Mouse (Mus musculus) neural tube, embryonic 11.5 days (tissue): ENCODE measurements around the gene Jph2. TPM values are rescaled to one million over a fixed set of nuclear protein-coding genes. Genes with fewer than 3 reads are reported as not detected.

ENCODE experiments used
- ATAC-seq: fragments of 200-750 bp; cut with Nextera tagmentation; 2 replicates; pipeline ENCODE4 v1.8.0; 2017; ENCODE audit warnings: moderate number of reproducible peaks, mild to moderate bottlenecking, moderate TSS enrichment, moderate library complexity; ENCODE audit not compliant: insufficient read depth, low FRiP score, low TSS enrichment
- DNase-seq: peaks from one replicate; pipeline ENCODE4 v3.0.0-alpha.2; 2015; ENCODE audit warnings: low spot score
- H3K27ac ChIP-seq: fragments of 300-500 bp; sonication (generic); 2 replicates; pipeline ENCODE4 v1.5.1; 2014; ENCODE audit warnings: low read depth, mild to moderate bottlenecking, low read length
- H3K27me3 ChIP-seq: fragments of 300-500 bp; sonication (generic); 2 replicates; pipeline ENCODE4 v1.6.1; 2014; ENCODE audit warnings: mild to moderate bottlenecking, low read length, mixed read lengths; ENCODE audit not compliant: control insufficient read depth, insufficient read depth
- H3K36me3 ChIP-seq: fragments of 300-500 bp; sonication (generic); 2 replicates; pipeline ENCODE4 v1.6.1; 2014; ENCODE audit warnings: mild to moderate bottlenecking, low read length, moderate library complexity, mixed read lengths; ENCODE audit not compliant: control insufficient read depth, insufficient read depth
- H3K4me1 ChIP-seq: fragments of 300-500 bp; sonication (generic); 2 replicates; pipeline ENCODE4 v1.6.1; 2014; ENCODE audit warnings: low read length, mixed read lengths; ENCODE audit not compliant: control insufficient read depth, insufficient read depth
- H3K4me2 ChIP-seq: fragments of 300-500 bp; sonication (generic); 2 replicates; pipeline ENCODE4 v1.6.1; 2014; ENCODE audit warnings: low read depth, mild to moderate bottlenecking, moderate library complexity
- H3K4me3 ChIP-seq: fragments of 300-500 bp; sonication (generic); 2 replicates; pipeline ENCODE4 v1.5.1; 2014; ENCODE audit warnings: low read depth, low read length
- H3K9ac ChIP-seq: fragments of 300-500 bp; sonication (generic); 2 replicates; pipeline ENCODE4 v1.6.1; 2014; ENCODE audit warnings: mild to moderate bottlenecking, low read length
- H3K9me3 ChIP-seq: fragments of 300-500 bp; sonication (generic); 2 replicates; pipeline ENCODE4 v1.6.1; 2016; ENCODE audit warnings: low read length; ENCODE audit not compliant: control insufficient read depth
- WGBS: fragments of 180-500 bp; shearing (Covaris S2); extraction: QIAGEN DNeasy Blood & Tissue Kit; methylation state at CpG from one replicate; pipeline ENCODE4 v1.1.7; 2014; 5-methylcytosine and 5-hydroxymethylcytosine counted together
- polyA plus RNA-seq: library from polyadenylated mRNA; unstranded; fragments of >200 nt; fragmentation: Nextera tagmentation; extraction: Ambion mirVana; gene quantifications from 2 replicates; pipeline ENCODE4 v1.2.1, GENCODE M21; 2014

Gene Jph2
- polyA plus RNA-seq, 1 experiment from 2014 or later, result 0.52 TPM

- ATAC-seq, result no peak
- Histone ChIP-seq H3K4me3 (no peak overlapping the region), H3K36me3 (no peaks in the 10 kb centered on the region), H3K9ac (no peak overlapping the region), H3K9me3 (no peaks in the 10 kb centered on the region), H3K4me1 (no peaks in the 10 kb centered on the region), H3K27me3 (no peaks in the 10 kb centered on the region), H3K27ac (no peak overlapping the region), H3K4me2 (no peak overlapping the region)
- DNase-seq, result no peak
- WGBS, result 84% methylated on average over 8 of the region's 8 CpGs
These were observed 1.4 kb upstream of the Jph2 start for GRCm38 (mm10) chr2:163399222-163399621.

- Histone ChIP-seq H3K9me3 (no peaks in the 10 kb centered on the region), H3K36me3 (no peaks in the 10 kb centered on the region), H3K27ac (no peak overlapping the region), H3K27me3 (no peaks in the 10 kb centered on the region), H3K4me1 (no peaks in the 10 kb centered on the region), H3K9ac (no peak overlapping the region), H3K4me3 (no peak overlapping the region), H3K4me2 (no peak overlapping the region)
- WGBS, result 85% methylated on average over 4 of the region's 4 CpGs
- no peak for ATAC-seq
- DNase-seq, result no peak
These were observed 977 bp upstream of the Jph2 start for GRCm38 (mm10) chr2:163398770-163399169.

- H3K9ac ChIP-seq, result no peak overlapping the region
- DNase-seq (no peak), ATAC-seq (no peak)
- no peaks in the 10 kb centered on the region for H3K36me3 ChIP-seq
- no peak overlapping the region for H3K4me2 ChIP-seq
- H3K27ac ChIP-seq, result no peak overlapping the region
- 92% methylated on average over 19 of the region's 19 CpGs for WGBS
- H3K27me3 ChIP-seq, result no peaks in the 10 kb centered on the region
- no peaks in the 10 kb centered on the region for H3K4me1 ChIP-seq
- H3K9me3 ChIP-seq, result no peaks in the 10 kb centered on the region
- H3K4me3 ChIP-seq, result no peak overlapping the region
These were observed 722 bp downstream of the Jph2 start for GRCm38 (mm10) chr2:163397071-163397470.

- Histone ChIP-seq H3K27ac (no peak overlapping the region), H3K4me2 (no peak overlapping the region), H3K36me3 (no peaks in the 10 kb centered on the region), H3K4me1 (no peaks in the 10 kb centered on the region), H3K9ac (no peak overlapping the region), H3K9me3 (no peaks in the 10 kb centered on the region), H3K4me3 (no peak overlapping the region), H3K27me3 (no peaks in the 10 kb centered on the region)
- DNase-seq, result no peak
- 80% methylated on average over 6 of the region's 6 CpGs for WGBS
- no peak for ATAC-seq
These were observed 2.8 kb downstream of the Jph2 start for GRCm38 (mm10) chr2:163394977-163395376.

DNA sequence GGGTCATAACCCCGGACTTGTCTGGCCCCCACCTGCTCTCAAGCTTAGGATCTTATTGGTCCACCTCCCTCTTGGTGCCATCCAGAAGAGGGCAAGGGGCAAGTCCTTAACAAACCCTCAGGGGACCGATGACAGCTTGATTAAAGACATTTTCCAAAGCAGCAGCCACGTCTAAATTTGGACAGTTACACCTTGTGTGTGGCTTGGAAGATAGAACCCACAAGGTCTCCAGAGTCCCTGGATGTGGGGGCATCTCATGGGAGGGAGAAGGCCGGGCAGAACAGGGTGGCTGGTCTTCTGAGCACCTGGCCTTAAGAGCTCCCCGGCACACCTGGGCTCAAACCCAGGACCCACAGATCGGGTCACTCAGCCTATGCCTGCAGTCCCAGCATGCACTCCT lies 3.8 kb downstream of the Jph2 start:
- ATAC-seq, result no peak
- no peaks in the 10 kb centered on the region for H3K4me1 ChIP-seq
- H3K9me3 ChIP-seq, result no peaks in the 10 kb centered on the region
- H3K36me3 ChIP-seq, result no peaks in the 10 kb centered on the region
- no peak overlapping the region for H3K4me2 ChIP-seq
- no peaks in the 10 kb centered on the region for H3K27me3 ChIP-seq
- H3K27ac ChIP-seq, result no peak overlapping the region
- no peak overlapping the region for H3K4me3 ChIP-seq
- WGBS, result 70% methylated on average over 6 of the region's 6 CpGs
- H3K9ac ChIP-seq, result no peak overlapping the region
- no peak for DNase-seq

GRCm38 (mm10) chr2:163393241-163393640 lies 4.6 kb downstream of the Jph2 start:
- no peak overlapping the region for H3K9ac ChIP-seq
- H3K9me3 ChIP-seq, result no peaks in the 10 kb centered on the region
- DNase-seq (no peak), ATAC-seq (no peak)
- no peak overlapping the region for H3K4me3 ChIP-seq
- H3K4me1 ChIP-seq, result no peaks in the 10 kb centered on the region
- WGBS, result 91% methylated on average over 10 of the region's 10 CpGs
- H3K27me3 ChIP-seq, result no peaks in the 10 kb centered on the region
- H3K4me2 ChIP-seq, result no peak overlapping the region
- no peak overlapping the region for H3K27ac ChIP-seq
- H3K36me3 ChIP-seq, result no peaks in the 10 kb centered on the region

DNA sequence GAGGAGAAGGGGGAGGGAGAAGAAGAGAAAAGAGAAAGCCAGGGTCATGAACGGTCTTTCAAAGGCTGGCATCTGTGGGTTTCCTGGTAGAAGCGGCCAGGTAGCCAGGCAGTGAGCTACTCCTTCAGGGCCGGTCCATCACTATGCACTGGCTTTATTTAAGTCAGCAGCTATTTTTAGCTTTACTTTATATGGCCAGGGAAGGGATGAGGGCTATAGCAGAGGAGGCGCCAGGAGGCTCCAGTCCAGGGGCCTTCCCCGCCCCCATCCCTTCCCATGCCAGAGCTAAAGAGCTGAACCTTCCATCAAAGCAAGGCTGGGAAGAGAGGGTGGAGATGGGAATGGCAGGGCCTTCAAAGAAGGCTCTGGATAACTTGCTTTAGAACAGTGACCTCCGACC lies 5.4 kb downstream of the Jph2 start:
- Histone ChIP-seq H3K4me1 (no peaks in the 10 kb centered on the region), H3K4me2 (no peak overlapping the region), H3K27me3 (no peaks in the 10 kb centered on the region), H3K36me3 (no peaks in the 10 kb centered on the region), H3K27ac (no peak overlapping the region), H3K9me3 (no peaks in the 10 kb centered on the region), H3K9ac (no peak overlapping the region), H3K4me3 (no peak overlapping the region)
- DNase-seq (no peak), ATAC-seq (no peak)
- WGBS, result 86% methylated on average over 6 of the region's 6 CpGs

DNA sequence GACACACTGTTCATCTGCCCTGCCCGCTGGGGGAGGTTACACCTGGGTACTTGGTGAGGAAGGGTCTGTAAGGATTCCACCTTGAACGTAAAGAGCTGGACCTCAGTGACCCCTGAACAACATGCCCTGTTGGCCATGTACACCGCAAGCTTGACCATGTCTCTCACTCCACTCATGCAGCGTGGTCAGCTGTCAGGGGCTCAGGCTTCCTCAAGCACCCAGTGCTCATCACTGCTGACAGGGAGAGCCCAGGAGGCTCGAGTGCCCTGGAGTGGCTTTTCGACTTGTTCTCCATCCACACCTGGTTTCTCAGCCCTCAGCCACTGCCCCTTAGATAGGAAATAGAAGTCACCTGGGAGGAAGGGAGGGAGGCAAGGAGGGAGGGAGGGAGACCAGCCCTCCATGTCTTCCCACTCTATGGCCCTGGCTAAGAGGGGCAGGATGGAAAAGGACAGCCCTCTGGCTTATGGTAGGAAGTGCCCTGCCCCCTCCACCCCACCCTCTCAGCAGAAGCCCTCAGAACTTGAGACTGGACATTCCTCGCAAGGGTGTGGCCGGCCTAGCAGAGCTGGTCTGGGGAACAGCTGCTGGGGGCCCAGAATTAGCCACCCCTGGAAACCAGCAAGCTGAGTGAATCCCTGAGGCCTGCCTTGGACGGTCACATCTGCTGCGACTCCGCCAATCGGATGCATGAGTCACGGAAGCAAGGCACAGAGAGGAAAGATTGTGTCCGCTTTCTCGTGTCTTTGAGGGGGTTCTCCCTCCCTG lies 11.2 kb downstream of the Jph2 start:
- DNase-seq, result no peak
- no peaks in the 10 kb centered on the region for H3K27me3 ChIP-seq
- no peak for ATAC-seq
- no peak overlapping the region for H3K9ac ChIP-seq
- no peak overlapping the region for H3K4me3 ChIP-seq
- H3K4me1 ChIP-seq, result no peaks in the 10 kb centered on the region
- WGBS, result 76% methylated on average over 15 of the region's 15 CpGs
- H3K9me3 ChIP-seq, result no peaks in the 10 kb centered on the region
- no peaks in the 10 kb centered on the region for H3K36me3 ChIP-seq
- no peak overlapping the region for H3K27ac ChIP-seq
- H3K4me2 ChIP-seq, result no peak overlapping the region

GRCm38 (mm10) chr2:163385126-163385525 lies 12.7 kb downstream of the Jph2 start:
- 90% methylated on average over 6 of the region's 6 CpGs for WGBS
- DNase-seq, result no peak
- Histone ChIP-seq H3K27me3 (no peaks in the 10 kb centered on the region), H3K9me3 (no peaks in the 10 kb centered on the region), H3K9ac (no peak overlapping the region), H3K4me1 (no peaks in the 10 kb centered on the region), H3K27ac (no peak overlapping the region), H3K4me3 (no peak overlapping the region), H3K36me3 (no peaks in the 10 kb centered on the region), H3K4me2 (no peak overlapping the region)
- no peak for ATAC-seq
